Mouse (Mus musculus) heart, adult 2 months (tissue): ENCODE data around the gene Glyr1.

Experiments used
- CTCF ChIP-seq: fragments of 200-600 bp; IDR thresholded peaks from 2 replicates; pipeline ENCODE4 v1.8.1; 2022; ENCODE audit warnings: antibody characterized with exemption, mild to moderate bottlenecking, moderate library complexity
- EP300 ChIP-seq: fragments of 200-500 bp; IDR thresholded peaks from 2 replicates; pipeline ENCODE4 v1.6.1; 2011; ENCODE audit warnings: low read depth, low read length, control low read depth; ENCODE audit not compliant: insufficient read depth
- POLR2A ChIP-seq: fragments of 200-500 bp; IDR thresholded peaks from 2 replicates; pipeline ENCODE4 v1.6.1; 2011; ENCODE audit warnings: mild to moderate bottlenecking, low read depth, low read length, control low read depth; ENCODE audit not compliant: insufficient read depth

DNA sequence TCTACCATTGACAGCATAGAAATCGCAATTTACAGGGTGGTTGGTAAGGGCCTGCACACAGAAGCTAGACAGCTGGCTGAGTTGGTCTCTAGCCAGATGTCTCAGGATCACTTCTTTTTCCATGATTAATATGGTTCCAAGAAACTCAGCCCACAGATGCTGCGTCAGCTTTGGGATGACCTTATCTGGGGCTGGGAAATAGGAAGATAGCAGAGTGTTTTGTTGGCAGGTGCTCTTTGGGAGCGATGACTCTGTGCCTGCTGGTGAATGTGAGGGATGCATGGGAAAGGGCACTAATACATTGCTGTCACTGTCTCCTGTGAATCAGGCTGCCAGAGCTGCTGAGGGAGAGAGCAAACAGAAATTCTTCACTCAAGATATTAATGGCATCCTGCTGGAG is 20.7 kb upstream of the Glyr1 start:
- TF ChIP-seq POLR2A: no peak
- no peak for TF ChIP-seq CTCF
- no peak for TF ChIP-seq EP300
